Mouse (Mus musculus) heart, postnatal 0 days (tissue): ENCODE data around the gene Rab11fip3. TPM values are rescaled to one million over a fixed set of nuclear protein-coding genes. Genes with fewer than 3 reads are reported as not detected.

Source experiments
- ATAC-seq: fragments of 200-750 bp; cut with Nextera tagmentation; 2 replicates; pipeline ENCODE4 v1.8.0; 2017; ENCODE audit warnings: low read depth, moderate number of reproducible peaks, moderate library complexity; ENCODE audit not compliant: insufficient read depth
- DNase-seq: peaks from one replicate; pipeline ENCODE4 v3.0.0-alpha.2; 2016; ENCODE audit warnings: low spot score
- H3K27ac ChIP-seq: fragments of 300-500 bp; sonication (generic); 2 replicates; pipeline ENCODE4 v1.5.1; 2014; ENCODE audit warnings: low read depth, mild to moderate bottlenecking
- H3K27me3 ChIP-seq: fragments of 300-500 bp; sonication (generic); 2 replicates; pipeline ENCODE4 v1.6.1; 2014; ENCODE audit warnings: low read length, mixed read lengths; ENCODE audit not compliant: control insufficient read depth, insufficient read depth
- H3K36me3 ChIP-seq: fragments of 300-500 bp; sonication (generic); replicated peaks from 2 replicates; pipeline ENCODE4 v1.6.1; 2014; ENCODE audit warnings: low read length, mixed read lengths; ENCODE audit not compliant: control insufficient read depth, insufficient read depth
- H3K4me1 ChIP-seq: fragments of 300-500 bp; sonication (generic); 2 replicates; pipeline ENCODE4 v1.6.1; 2014; ENCODE audit warnings: antibody characterized with exemption; ENCODE audit not compliant: control insufficient read depth, insufficient read depth
- H3K4me2 ChIP-seq: fragments of 300-500 bp; sonication (generic); 2 replicates; pipeline ENCODE4 v1.6.1; 2014; ENCODE audit warnings: low read depth, mild to moderate bottlenecking, low read length, moderate library complexity
- H3K4me3 ChIP-seq: fragments of 300-500 bp; sonication (generic); 2 replicates; pipeline ENCODE4 v1.5.1; 2014; ENCODE audit warnings: low read depth, low read length
- H3K9ac ChIP-seq: fragments of 300-500 bp; sonication (generic); replicated peaks from 2 replicates; pipeline ENCODE4 v1.6.1; 2014; ENCODE audit warnings: low read depth, low read length, mixed read lengths
- H3K9me3 ChIP-seq: fragments of 300-500 bp; sonication (generic); replicated peaks from 2 replicates; pipeline ENCODE4 v1.6.1; 2016; ENCODE audit warnings: low read length; ENCODE audit not compliant: control insufficient read depth
- CTCF ChIP-seq: IDR thresholded peaks from 2 replicates; pipeline ENCODE4 v1.5.1; 2016; ENCODE audit warnings: antibody characterized with exemption, control low read depth, low read depth
- EP300 ChIP-seq: IDR thresholded peaks from 2 replicates; pipeline ENCODE4 v1.6.1; 2016; ENCODE audit warnings: antibody characterized with exemption, low read depth
- WGBS: fragments of 180-500 bp; shearing (Covaris S2); extraction: QIAGEN DNeasy Blood & Tissue Kit; methylation state at CpG from one replicate; pipeline ENCODE4 v1.1.7; 2014; 5-methylcytosine and 5-hydroxymethylcytosine counted together
- polyA plus RNA-seq: library from polyadenylated mRNA; unstranded; fragments of >200 nt; fragmentation: Nextera tagmentation; extraction: Ambion mirVana; gene quantifications from 2 replicates; pipeline ENCODE4 v1.2.1, GENCODE M21; 2015
- total RNA-seq: library from RNA; depleted of rRNA; stranded (reverse); fragments of >200 nt; gene quantifications from 2 replicates; pipeline ENCODE4 v1.2.3, GENCODE M21; 2014; ENCODE audit warnings: low replicate concordance

The Rab11fip3 gene
- total and polyA plus RNA-seq, 2 experiments from 2014 or later = 7.9 to 8.7 TPM

GRCm38 (mm10) chr17:26114061-26114460 lies 44.7 kb upstream of the Rab11fip3 start:
- Histone ChIP-seq H3K4me2 (peak overlapping the region; percentile 94), H3K27ac (no peak overlapping the region), H3K4me3 (peak overlapping the region; percentile 54), H3K36me3 (no peaks in the 10 kb centered on the region), H3K27me3 (peaks cover 86% of the 10 kb centered on the region), H3K4me1 (0 out of 2 replicates have a peak, but pooled peaks cover 7% of the 10 kb centered on the region), H3K9me3 (no peaks in the 10 kb centered on the region), H3K9ac (no peak overlapping the region)
- TF ChIP-seq EP300 = no peak
- TF ChIP-seq CTCF = no peak
- no peak for ATAC-seq
- 13% methylated on average over 8 of the region's 8 CpGs for WGBS
- no peak for DNase-seq

GRCm38 (mm10) chr17:26113181-26113948 lies 44.0 kb upstream of the Rab11fip3 start, which contains the start of gene Tmem8:
Gene Tmem8 (plus strand): TSS chr17:26113299.
- WGBS = under 1% methylated on average over 72 of the region's 75 CpGs
- Histone ChIP-seq H3K36me3 (no peaks in the 10 kb centered on the region), H3K9ac (peak within 1 kb of the TSS; percentile 49), H3K27me3 (peaks cover 83% of the 10 kb centered on the region), H3K9me3 (no peaks in the 10 kb centered on the region), H3K4me2 (peak within 1 kb of the TSS; percentile 94), H3K4me3 (peak within 1 kb of the TSS; percentile 54), H3K4me1 (0 out of 2 replicates have a peak, but pooled peaks cover 7% of the 10 kb centered on the region), H3K27ac (no peak within 1 kb of the TSS)
- ATAC-seq (peak; percentile 70; the same call in 1 of the 2 replicates), DNase-seq (peak; percentile 23)
- TF ChIP-seq EP300 (no peak), CTCF (no peak)

GRCm38 (mm10) chr17:26112751-26113150 lies 43.4 kb upstream of the Rab11fip3 start:
- peaks cover 77% of the 10 kb centered on the region for H3K27me3 ChIP-seq
- H3K9me3 ChIP-seq = no peaks in the 10 kb centered on the region
- TF ChIP-seq CTCF = no peak
- TF ChIP-seq EP300 = no peak
- WGBS = 20% methylated on average over 14 of the region's 14 CpGs
- H3K4me3 ChIP-seq = peak overlapping the region; percentile 54
- ATAC-seq = no peak
- H3K4me2 ChIP-seq = peak overlapping the region; percentile 94
- H3K4me1 ChIP-seq = 0 out of 2 replicates have a peak, but pooled peaks cover 7% of the 10 kb centered on the region
- no peak for DNase-seq
- H3K36me3 ChIP-seq = no peaks in the 10 kb centered on the region
- no peak overlapping the region for H3K9ac ChIP-seq
- H3K27ac ChIP-seq = no peak overlapping the region

- 41% methylated on average over 4 of the region's 4 CpGs for WGBS
- DNase-seq = no peak
Observed at GRCm38 (mm10) chr17:26111722-26112121, 42.4 kb upstream of the Rab11fip3 start.

GRCm38 (mm10) chr17:26111024-26111423 lies 41.7 kb upstream of the Rab11fip3 start:
- Histone ChIP-seq H3K4me3 (no peak overlapping the region), H3K9ac (no peak overlapping the region), H3K4me1 (0 out of 2 replicates have a peak, but pooled peaks cover 7% of the 10 kb centered on the region), H3K27ac (no peak overlapping the region), H3K9me3 (no peaks in the 10 kb centered on the region), H3K4me2 (no peak overlapping the region), H3K36me3 (no peaks in the 10 kb centered on the region), H3K27me3 (peaks cover 61% of the 10 kb centered on the region)
- ATAC-seq (no peak), DNase-seq (no peak)
- 7% methylated on average over 4 of the region's 4 CpGs for WGBS
- TF ChIP-seq CTCF = no peak
- TF ChIP-seq EP300 = no peak

More at GRCm38 (mm10) chr17:26111722-26112121, 42.4 kb upstream of the Rab11fip3 start:
- no peak overlapping the region for H3K4me3 ChIP-seq
- no peak for TF ChIP-seq EP300
- no peak overlapping the region for H3K4me2 ChIP-seq
- H3K4me1 ChIP-seq = 0 out of 2 replicates have a peak, but pooled peaks cover 7% of the 10 kb centered on the region
- no peak for ATAC-seq
- no peaks in the 10 kb centered on the region for H3K36me3 ChIP-seq
- H3K9ac ChIP-seq = no peak overlapping the region
- H3K27me3 ChIP-seq = peaks cover 68% of the 10 kb centered on the region
- H3K9me3 ChIP-seq = no peaks in the 10 kb centered on the region
- H3K27ac ChIP-seq = no peak overlapping the region
